Mouse (Mus musculus): ENCODE results near the gene Dpep2nb. TPM values are rescaled to one million over a fixed set of nuclear protein-coding genes. Genes with fewer than 3 reads are reported as not detected.

Gene Dpep2nb
- polyA plus RNA-seq, 1 experiment: not detected

DNA sequence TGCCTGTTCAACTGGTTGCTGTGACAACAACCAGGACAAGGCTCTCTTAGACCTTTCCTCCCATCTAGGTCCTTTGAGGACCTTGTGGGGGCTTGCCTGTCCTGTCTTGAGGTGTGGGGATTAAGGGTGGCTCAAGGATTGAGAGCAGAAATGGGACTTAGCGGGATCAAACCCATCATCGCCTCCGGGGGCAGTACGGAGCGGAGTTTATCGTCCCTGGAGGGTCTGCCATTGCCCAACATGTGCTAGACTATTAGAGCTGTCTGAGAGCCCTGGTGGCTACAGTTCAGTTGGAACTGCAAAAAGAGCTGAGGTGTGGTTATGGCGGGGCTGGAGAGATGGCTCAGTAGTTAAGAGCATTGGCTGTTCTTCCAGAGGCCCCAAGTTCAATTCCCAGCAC, 30.4 kb downstream of the Dpep2nb start:
- Histone ChIP-seq H3K4me1 (ENCODE audit: control insufficient read depth, insufficient read depth, insufficient read length, low read length) (no peaks in the 10 kb centered on the region), H3K27ac (ENCODE audit: insufficient read depth, low read depth, low read length) (no peak overlapping the region), H3K27me3 (ENCODE audit: control insufficient read depth, insufficient read depth, low read length) (no peaks in the 10 kb centered on the region), H3K4me3 (ENCODE audit: low read depth, low read length) (no peak overlapping the region), H3K36me3 (ENCODE audit: control insufficient read depth, insufficient read depth, low read length) (no peaks in the 10 kb centered on the region)
- TF ChIP-seq POLR2A (IDR thresholded peaks at IDR 0.05; ENCODE audit: low read depth, low read length): no peak
- TF ChIP-seq CTCF (IDR thresholded peaks at IDR 0.05; ENCODE audit: extremely low read depth, insufficient read length, insufficient replicate concordance, low read depth, low read length): no peak
- 80% methylated on average over 7 of the region's 7 CpGs for WGBS

DNA sequence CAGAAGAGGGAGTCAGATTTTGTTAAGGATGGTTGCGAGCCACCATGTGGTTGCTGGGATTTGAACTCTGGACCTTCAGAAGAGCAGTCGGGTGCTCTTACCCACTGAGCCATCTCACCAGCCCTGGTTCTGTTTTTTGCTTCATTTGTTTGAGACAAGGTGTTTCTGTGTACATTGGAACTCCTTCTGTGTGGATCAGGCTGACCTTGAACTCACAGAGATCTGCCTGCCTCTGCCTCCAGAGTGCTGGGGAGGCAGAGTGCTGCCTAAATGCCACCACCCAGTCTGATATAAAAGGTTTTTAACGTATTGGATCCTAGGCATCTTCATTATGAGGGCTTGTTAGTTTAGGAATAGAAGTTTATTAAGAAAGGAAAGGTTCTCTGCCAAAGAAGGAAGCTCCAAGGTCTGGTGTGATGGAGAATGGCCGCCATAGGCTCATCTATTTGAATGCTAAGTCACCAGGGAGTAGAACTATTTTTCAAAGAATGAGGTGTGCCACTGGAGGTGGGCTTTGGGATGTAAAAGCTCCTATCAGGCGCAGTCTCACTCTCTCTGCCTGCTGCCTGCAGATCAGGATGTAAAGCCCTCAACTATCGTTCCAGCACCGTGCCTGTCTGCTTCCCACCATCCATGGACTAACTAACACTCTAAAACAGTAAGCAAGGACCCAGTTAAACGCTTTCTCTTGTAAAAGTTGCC, 34.6 kb downstream of the Dpep2nb start:
- 78% methylated on average over 8 of the region's 8 CpGs for WGBS
- TF ChIP-seq CTCF (IDR thresholded peaks at IDR 0.05; ENCODE audit: extremely low read depth, insufficient read length, insufficient replicate concordance, low read depth, low read length) (no peak), POLR2A (IDR thresholded peaks at IDR 0.05; ENCODE audit: low read depth, low read length) (no peak)
- Histone ChIP-seq H3K4me3 (ENCODE audit: low read depth, low read length) (no peak overlapping the region), H3K27me3 (ENCODE audit: control insufficient read depth, insufficient read depth, low read length) (0 out of 2 replicates have a peak, but pooled peaks cover under 1% of the 10 kb centered on the region), H3K4me1 (ENCODE audit: control insufficient read depth, insufficient read depth, insufficient read length, low read length) (no peaks in the 10 kb centered on the region), H3K36me3 (ENCODE audit: control insufficient read depth, insufficient read depth, low read length) (no peaks in the 10 kb centered on the region), H3K27ac (ENCODE audit: insufficient read depth, low read depth, low read length) (no peak overlapping the region)

DNA sequence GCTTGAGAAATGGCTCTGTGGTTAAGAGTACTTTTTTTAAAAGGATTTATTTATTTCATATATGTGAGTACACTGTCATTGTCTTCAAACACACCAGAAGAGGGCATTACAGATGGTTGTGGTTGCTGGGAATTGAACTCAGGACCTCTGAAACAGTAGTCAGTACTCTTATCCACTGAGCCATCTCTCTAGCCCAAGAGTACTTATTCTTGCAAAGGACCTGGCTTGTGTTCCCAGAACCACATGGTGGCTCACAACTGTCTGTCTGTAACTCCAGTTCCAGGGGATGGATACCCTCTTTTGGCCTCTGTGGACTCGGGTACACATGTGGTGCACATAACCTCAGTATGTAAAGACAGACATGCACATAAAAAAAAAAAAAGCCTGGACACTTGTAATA, 36.4 kb downstream of the Dpep2nb start:
- TF ChIP-seq POLR2A (IDR thresholded peaks at IDR 0.05; ENCODE audit: low read depth, low read length) (no peak), CTCF (IDR thresholded peaks at IDR 0.05; ENCODE audit: extremely low read depth, insufficient read length, insufficient replicate concordance, low read depth, low read length) (no peak)
- no peak overlapping the region for H3K4me3 ChIP-seq (ENCODE audit: low read depth, low read length)
- H3K4me1 ChIP-seq (ENCODE audit: control insufficient read depth, insufficient read depth, insufficient read length, low read length): no peaks in the 10 kb centered on the region
- H3K36me3 ChIP-seq (ENCODE audit: control insufficient read depth, insufficient read depth, low read length): no peaks in the 10 kb centered on the region
- no peak overlapping the region for H3K27ac ChIP-seq (ENCODE audit: insufficient read depth, low read depth, low read length)
- H3K27me3 ChIP-seq (ENCODE audit: control insufficient read depth, insufficient read depth, low read length): peaks cover 14% of the 10 kb centered on the region
- WGBS: 59% methylated on average over 1 of the region's 1 CpGs

DNA sequence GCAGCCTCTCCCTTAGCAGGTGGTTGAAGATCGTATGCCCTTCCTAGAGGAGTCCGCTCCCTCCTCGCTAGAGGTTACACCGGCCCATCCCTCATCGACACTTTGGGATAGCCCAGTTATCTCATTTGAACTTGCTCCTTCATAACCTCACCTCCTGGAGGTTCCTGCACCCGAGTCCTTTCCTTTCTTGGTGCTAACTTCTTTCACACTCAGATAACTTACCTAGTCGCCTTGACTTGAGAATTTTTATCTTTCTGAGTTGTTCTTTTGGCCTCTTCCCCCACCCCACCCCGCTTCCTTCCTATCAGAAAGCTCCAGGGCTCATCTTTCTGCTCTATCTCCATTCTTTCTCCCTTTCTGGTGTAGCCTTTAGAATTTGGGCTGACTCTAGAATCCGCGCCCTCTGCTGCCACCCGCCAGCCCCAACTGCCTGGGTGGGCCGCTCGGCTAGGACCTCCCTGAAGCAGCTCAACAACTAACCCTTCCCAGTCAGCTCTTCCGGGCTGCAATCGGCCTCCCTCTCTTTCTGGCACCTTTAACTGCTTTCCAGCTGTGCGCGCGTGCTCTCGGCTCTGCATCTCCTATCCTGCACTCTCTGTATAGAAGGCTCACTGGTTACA, 39.0 kb downstream of the Dpep2nb start:
- H3K4me1 ChIP-seq (ENCODE audit: control insufficient read depth, insufficient read depth, insufficient read length, low read length): no peaks in the 10 kb centered on the region
- H3K4me3 ChIP-seq (ENCODE audit: low read depth, low read length): peak overlapping the region; percentile 11
- peak overlapping the region; percentile 2; the same call in 1 of the 2 replicates for H3K27ac ChIP-seq (ENCODE audit: insufficient read depth, low read depth, low read length)
- TF ChIP-seq POLR2A (IDR thresholded peaks at IDR 0.05; ENCODE audit: low read depth, low read length) (no peak), CTCF (IDR thresholded peaks at IDR 0.05; ENCODE audit: extremely low read depth, insufficient read length, insufficient replicate concordance, low read depth, low read length) (no peak)
- H3K36me3 ChIP-seq (ENCODE audit: control insufficient read depth, insufficient read depth, low read length): no peaks in the 10 kb centered on the region
- WGBS: 15% methylated on average over 19 of the region's 19 CpGs
- peaks cover 14% of the 10 kb centered on the region for H3K27me3 ChIP-seq (ENCODE audit: control insufficient read depth, insufficient read depth, low read length)

DNA sequence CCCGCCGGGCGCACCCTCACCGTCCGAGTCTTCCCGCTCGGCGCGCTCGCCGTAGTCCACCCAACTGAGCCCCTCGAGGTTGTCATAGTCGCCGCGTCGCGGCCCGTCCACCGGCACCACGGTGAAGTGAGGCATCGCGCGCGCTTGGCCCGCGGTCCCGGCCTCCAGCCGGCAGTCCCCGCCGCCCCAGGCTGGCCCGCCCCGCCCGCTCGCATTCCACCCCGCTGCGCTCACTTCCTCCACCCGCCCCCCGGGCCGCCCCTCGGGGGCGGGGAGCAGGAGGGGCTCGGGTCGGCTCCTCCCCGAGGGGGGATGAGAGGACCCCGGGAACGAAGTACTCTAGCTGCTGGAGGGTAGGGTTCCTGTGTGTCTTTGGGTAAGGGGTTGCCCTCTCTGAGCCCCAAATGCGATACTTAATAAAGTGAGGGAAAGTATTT, 39.9 kb downstream of the Dpep2nb start, which contains the start of gene Slc12a4:
TSS of gene Slc12a4 (minus strand) at position 193 of the 437 bp plus-strand sequence.
- Histone ChIP-seq H3K36me3 (ENCODE audit: control insufficient read depth, insufficient read depth, low read length) (no peaks in the 10 kb centered on the region), H3K4me3 (ENCODE audit: low read depth, low read length) (peak within 1 kb of the TSS; percentile 95), H3K27me3 (ENCODE audit: control insufficient read depth, insufficient read depth, low read length) (peaks cover 14% of the 10 kb centered on the region), H3K27ac (ENCODE audit: insufficient read depth, low read depth, low read length) (peak within 1 kb of the TSS; percentile 90), H3K4me1 (ENCODE audit: control insufficient read depth, insufficient read depth, insufficient read length, low read length) (no peaks in the 10 kb centered on the region; the same call in 1 of the 2 replicates)
- WGBS: under 1% methylated on average over 46 of the region's 47 CpGs
- no peak for TF ChIP-seq CTCF (IDR thresholded peaks at IDR 0.05; ENCODE audit: extremely low read depth, insufficient read length, insufficient replicate concordance, low read depth, low read length)
- peak; percentile 37; the same call in 1 of the 2 replicates for TF ChIP-seq POLR2A (IDR thresholded peaks at IDR 0.05; ENCODE audit: low read depth, low read length)

DNA sequence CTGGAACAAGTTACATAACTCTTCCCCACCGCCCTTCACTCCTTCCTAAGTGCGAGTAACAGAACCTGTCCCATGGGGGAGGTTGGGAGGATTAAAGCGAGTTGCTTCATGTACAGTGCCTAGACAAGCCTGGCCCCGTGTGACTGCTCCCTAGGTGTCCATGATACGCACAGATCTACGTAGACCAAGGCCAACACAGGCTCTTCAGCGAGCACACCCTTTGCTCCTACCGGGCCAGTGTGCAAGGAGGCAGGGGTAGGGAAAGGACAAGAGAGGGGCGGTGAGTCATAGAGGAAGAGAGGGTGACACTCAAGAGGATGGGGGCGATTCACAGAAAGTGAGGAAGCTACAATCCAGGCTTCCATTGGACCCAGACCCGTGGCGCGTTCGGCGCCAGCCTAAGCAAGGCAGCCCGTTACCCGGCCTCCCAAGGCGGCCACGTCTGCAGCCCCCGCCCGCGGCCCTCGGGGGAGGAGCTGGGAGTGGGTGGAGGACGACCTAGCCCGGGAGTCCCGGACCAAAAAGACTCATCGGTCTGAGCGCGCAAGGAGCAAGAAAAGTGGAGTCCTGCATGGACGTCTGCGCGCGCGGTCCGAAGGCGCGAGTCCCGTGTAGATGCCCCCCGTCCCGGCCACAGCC, 40.4 kb downstream of the Dpep2nb start:
- WGBS: 4% methylated on average over 40 of the region's 40 CpGs
- TF ChIP-seq POLR2A (IDR thresholded peaks at IDR 0.05; ENCODE audit: low read depth, low read length) (no peak), CTCF (IDR thresholded peaks at IDR 0.05; ENCODE audit: extremely low read depth, insufficient read length, insufficient replicate concordance, low read depth, low read length) (no peak)
- Histone ChIP-seq H3K27me3 (ENCODE audit: control insufficient read depth, insufficient read depth, low read length) (peaks cover 14% of the 10 kb centered on the region), H3K27ac (ENCODE audit: insufficient read depth, low read depth, low read length) (peak overlapping the region; percentile 90), H3K4me3 (ENCODE audit: low read depth, low read length) (peak overlapping the region; percentile 95), H3K36me3 (ENCODE audit: control insufficient read depth, insufficient read depth, low read length) (no peaks in the 10 kb centered on the region), H3K4me1 (ENCODE audit: control insufficient read depth, insufficient read depth, insufficient read length, low read length) (peaks cover 2% of the 10 kb centered on the region)
